Mouse (Mus musculus) mesoderm, embryonic 11.5 days (tissue): ENCODE measurements around the gene Atp5j.

Experiments
- DNase-seq: peaks from one replicate; pipeline ENCODE4 v3.0.0-alpha.2; 2012; ENCODE audit warnings: low read depth, low spot score

The Atp5j gene

DNA sequence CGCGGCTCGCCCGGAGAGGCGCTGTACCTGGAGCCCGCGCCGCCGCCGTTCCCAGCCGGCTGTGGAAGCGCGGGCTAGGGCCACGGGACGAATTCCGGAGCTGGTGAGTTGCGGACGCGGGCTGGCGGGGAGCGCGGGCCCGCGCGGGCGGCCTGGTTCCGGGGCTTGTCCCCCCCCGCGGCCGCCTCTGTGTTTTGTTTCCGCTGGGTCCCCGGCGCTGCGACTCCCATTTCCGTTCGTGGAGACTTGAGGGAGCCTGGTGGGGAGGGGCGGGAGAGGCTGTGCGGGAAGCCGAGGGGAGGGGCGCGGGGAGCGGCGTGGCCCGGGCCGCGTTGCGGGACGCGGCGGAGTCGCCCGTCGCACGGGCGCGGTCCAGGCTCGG is at the start of gene Atp5j:
Gene Atp5j (minus strand): TSS at position 185 of the 382 bp plus-strand sequence.
- DNase-seq = peak; percentile 70

DNA sequence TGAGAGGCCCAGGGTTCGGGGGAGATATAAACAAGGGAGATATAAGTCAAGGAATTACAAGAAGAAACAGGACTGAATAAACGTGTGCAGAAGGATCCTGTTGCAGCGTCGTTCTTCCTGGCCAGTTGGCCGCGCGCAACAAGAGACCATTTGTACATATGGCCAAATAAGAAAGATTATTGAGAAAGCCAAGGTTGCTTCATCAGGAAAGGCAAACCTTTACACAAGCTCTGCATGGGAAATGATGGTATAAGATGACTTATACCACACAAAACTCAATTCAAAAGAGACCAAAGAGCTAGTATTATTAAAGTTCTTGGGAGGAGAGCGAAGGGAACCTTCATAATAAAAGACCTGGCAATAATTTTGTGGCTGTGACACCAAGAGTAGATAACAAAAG is 49.1 kb upstream of the Atp5j start:
- DNase-seq = no peak

DNA sequence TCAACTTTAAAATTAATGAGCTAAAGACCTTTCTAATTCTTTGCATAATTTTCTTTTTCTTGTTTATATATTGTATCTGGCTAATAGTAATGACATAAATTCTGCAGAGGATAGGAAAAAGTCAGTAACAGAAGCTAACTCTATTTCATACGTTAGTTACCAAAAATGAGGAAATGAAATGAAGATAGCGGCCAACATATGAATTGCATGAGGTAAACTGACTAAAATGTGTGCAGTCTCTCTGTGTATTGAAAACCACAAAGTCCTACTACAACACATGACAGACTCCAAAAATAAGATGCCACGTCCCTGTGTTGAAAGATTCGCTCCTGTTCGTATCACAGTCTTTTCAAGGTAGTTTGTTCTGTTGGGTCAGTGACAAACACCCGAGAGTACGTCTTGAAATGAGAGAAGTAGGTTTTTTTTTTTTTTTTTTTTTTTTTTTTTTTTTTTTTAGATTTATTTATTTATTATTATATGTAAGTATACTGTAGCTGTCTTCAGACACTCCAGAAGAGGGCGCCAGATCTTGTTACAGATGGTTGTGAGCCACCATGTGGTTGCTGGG is 46.4 kb upstream of the Atp5j start:
- no peak for DNase-seq

DNA sequence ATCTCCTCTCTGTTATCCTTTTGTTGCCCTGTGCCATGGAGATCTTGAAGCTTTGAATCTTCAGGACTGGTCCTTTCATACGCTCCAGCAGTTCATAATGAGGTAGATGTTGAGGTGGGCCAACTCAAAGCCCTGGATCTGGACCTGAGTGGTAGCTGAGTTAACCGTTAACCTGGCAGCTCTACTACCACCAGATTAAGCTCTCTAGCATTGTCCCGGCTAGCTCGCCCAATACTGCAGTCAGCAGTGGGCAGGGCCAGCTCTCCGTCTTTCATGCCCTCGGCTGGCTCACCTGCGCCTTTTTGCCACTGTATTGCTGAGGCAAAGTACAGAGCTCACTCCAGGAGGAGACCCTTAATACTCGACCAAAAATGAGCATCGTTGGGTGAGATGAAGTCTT is 45.7 kb upstream of the Atp5j start:
- DNase-seq = no peak

GRCm38 (mm10) chr16:84879146-84879545 is 43.7 kb upstream of the Atp5j start:
- peak; percentile 83 for DNase-seq

GRCm38 (mm10) chr16:84876082-84876481 is 40.7 kb upstream of the Atp5j start:
- DNase-seq = no peak

DNA sequence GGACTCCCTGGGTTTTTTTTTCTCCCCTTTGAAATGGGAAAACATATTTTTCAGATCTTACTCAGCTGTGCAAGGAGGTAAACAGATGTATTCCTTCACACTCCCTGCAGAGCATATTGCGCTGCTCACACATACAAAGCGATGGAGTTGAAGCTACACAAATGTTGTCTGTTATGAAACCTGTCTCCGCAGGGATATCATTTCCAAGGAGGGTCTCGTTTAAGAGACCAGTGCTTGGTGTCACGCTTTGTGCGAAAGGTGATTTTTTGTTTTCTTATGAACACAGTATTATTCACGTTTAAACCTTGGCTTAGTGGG is 40.3 kb upstream of the Atp5j start:
- DNase-seq = no peak

DNA sequence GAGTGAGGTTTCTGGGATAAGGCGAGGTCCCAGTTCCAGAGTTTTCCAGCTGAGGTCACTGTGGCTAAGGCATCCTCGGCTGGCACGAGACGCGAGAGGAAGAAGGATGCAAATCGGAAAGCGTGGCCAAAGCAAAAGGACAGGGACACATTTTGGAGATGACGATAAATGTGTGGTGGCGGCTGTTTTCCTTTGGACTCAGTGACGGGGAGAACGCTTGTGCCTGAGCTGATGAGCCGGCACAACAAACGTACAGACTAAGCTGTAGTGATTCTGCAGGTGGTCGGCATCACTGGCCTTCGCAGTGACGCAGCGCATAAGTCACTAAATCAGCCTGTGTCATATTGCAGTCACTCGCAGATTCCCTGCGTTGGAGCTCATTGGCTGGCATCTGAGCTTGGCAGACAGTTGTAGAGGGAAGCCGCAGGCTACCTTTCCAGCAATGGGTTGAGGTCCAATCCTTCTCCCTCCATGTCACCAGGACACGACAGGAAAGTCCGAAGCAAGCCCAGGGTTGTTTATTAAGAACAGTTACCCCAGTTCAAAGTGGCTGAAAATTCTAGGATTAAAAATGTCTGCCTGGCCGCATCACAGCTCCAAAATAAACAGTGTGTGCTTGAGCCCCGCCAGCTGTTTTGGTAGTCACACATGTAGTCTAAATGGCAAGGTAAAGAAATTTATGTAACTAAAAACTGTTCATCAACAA is 39.7 kb upstream of the Atp5j start:
- DNase-seq = no peak

DNA sequence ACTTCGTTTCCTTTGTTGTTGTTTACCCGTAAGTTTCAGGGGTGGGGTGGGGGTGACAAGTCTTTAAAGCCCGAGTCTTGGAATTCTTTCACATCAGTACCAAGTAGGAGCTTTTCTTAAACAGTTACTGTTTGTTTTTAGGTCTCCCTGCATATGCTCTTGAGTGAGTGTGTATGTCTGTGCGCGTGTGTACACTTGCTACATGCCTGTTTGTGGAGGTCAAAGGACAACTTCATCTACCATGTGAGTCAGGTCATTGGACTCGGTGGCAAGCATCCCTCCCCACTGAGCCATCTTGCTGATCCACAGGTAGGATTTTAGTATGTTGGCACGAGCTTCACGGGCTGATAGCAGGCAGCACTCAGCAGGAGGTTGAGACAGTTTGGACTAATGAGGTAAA is 38.4 kb upstream of the Atp5j start:
- no peak for DNase-seq

GRCm38 (mm10) chr16:84864656-84865055 is 29.2 kb upstream of the Atp5j start:
- no peak for DNase-seq

GRCm38 (mm10) chr16:84853492-84853891 is 18.1 kb upstream of the Atp5j start:
- DNase-seq = no peak

- no peak for DNase-seq
Observed at GRCm38 (mm10) chr16:84838576-84838975, 3.2 kb upstream of the Atp5j start.

DNA sequence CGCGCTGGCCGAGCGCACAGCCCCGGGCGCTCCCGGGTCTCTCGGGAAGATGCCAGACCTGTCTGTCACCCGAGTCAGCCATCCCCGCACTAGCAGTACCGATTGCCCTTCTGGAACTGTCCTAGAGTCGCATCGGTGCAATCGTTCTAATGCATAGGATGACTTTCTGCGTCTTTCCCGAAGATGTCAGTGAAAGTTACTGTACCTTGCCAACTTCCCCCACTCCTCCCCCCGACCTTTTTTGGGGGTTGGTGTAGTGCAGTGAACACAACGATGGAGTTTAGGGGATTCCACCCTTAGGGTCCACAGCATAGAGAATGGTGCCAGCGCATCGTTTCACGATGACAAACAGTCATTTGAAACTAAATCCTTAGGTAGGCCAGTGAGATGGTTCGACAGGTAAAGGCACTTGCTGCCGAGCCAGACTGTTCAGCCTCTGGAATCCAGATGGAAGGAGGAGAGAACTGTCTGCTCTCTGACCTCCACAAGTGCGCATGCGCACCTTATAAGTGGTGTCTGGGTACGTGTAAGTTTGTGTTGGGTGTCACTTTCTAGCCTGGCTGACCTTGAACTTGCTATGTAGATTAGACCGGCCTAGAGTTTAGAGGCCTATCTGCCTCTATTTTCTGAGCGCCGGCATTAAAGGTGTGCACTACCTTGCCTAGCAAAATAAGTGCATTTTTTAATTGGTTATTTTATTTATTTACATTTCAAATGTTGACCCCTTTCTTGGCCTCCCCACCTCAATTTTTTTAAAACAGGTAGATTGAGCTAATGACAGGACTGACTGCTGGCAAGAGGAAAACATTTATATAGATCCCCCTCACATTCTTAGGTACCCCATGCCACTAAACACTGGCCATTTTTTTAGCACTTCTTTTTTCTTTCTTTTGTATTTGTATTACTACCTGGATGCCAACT is 658 bp upstream of the Atp5j start:
- peak; percentile 75 for DNase-seq

GRCm38 (mm10) chr16:84834745-84835440 is 532 bp downstream of the Atp5j start, which contains the start of gene Gabpa:
TSS of gene Gabpa (plus strand) at chr16:84834925.
- DNase-seq = peak; percentile 97

DNA sequence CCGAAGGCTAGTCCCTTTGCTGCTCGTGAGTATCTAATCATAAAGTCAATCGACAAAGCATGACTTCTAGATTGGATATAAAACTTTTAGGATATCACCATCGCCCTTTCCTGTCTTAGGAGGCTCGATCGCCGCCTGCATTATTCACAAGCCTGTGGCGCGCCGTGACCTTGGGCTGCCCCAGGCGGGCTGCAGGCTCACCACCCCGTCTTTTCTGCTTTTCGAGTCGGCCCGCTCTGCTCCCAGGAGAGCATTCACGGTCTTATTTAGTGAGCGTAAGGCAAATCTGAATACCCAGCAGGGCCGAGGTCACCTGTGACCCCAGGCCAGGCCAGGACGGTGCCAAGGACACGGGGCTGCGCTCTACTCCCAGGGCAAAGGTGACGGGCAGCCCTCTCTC is 1.1 kb downstream of the Atp5j start:
- no peak for DNase-seq

- DNase-seq = no peak
Observed at GRCm38 (mm10) chr16:84832736-84833135, 2.7 kb downstream of the Atp5j start.

DNA sequence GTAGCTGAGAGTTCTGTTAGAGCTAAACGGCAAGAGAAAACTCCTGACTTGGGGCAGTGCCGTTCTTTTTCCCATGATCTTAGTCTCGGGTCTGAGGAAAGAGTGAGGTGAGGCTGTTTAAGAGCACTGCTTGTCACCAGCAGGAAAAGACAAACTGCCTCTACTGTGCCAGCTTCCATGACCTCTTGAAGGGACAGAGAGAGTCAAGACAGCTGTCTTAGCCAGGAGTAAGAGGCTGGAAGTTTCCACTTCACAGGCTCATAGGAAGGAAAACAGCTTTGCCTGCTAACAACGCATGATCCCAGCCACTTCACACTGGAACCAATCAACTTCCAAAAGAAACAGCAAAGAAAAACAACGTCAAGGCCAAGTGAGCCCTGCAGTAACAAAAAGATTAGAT is 3.7 kb downstream of the Atp5j start:
- no peak for DNase-seq

- DNase-seq = no peak
Observed at GRCm38 (mm10) chr16:84825009-84825408, 10.4 kb downstream of the Atp5j start.

GRCm38 (mm10) chr16:84817423-84817822 is 18.0 kb downstream of the Atp5j start:
- DNase-seq = peak; percentile 44

- DNase-seq = no peak
Observed at GRCm38 (mm10) chr16:84814511-84814910, 20.9 kb downstream of the Atp5j start.

DNA sequence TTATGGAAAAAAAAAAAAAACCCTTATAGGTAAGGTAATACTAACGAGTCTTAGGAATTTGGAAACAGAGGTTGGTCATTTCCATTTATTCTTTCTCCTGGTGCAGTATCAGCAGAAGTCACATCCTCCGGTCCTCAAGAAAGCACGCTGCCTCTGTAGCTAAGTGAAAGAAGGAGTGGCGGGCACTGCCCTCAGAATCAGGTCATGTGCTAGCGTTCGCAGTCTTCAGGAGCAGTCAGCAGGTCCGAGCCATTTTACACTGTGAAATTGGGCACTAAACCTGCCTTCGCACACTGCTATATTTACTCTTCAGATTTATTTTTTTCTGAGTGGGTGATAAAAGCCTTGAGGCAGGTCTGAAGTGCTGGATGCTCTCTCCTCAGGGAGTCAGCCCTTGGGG is 21.6 kb downstream of the Atp5j start:
- DNase-seq = no peak

DNA sequence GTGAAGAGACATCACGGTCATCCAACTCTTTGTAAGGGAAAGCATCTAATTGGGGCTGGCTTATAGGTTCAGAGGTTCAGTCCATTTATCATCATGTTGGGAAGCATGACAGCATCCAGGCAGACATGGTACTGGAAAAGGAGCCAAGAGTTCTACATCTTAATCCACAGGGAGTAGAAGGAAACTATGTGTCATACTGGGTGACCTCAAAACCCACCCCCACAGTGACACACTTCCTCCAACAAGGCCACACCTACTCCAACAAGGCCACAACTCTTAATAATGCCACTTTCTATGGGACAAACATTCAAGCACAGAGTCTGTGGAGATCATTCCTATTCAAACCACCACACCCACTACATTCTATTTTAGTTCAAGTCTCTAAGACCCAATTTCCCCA is 25.2 kb downstream of the Atp5j start:
- no peak for DNase-seq
